Comparison of ENCODE assay signal across 8 mouse cellular contexts in genomic region chr13:117024127-117024915, GRCm38 (mm10). TPM values are rescaled to one million over a fixed set of nuclear protein-coding genes. Genes with fewer than 3 reads are reported as not detected.
DNase-seq lines count a peak whose midpoint lies in the region; ATAC-seq and TF ChIP-seq lines count a peak whose summit lies in the region.

No protein-coding gene starts in this region.

- peak overlapping the region; percentile 76 for H3K4me3 ChIP-seq in forebrain, embryonic 12.5 days (replicated peaks)
- peak overlapping the region; percentile 84 for H3K4me3 ChIP-seq in lung, adult 2 months (replicated peaks; ENCODE audit: extremely low read depth, low read depth, low read length)
- H3K4me3 ChIP-seq in neural tube, embryonic 15.5 days (replicated peaks), result peak overlapping the region; percentile 94

- peaks cover 12% of the 10 kb centered on the region for H3K4me1 ChIP-seq in forebrain, embryonic 12.5 days
- no peaks in the 10 kb centered on the region for H3K4me1 ChIP-seq in lung, adult 2 months (ENCODE audit: control insufficient read depth, insufficient read depth, low read length)
- H3K4me1 ChIP-seq in neural tube, embryonic 15.5 days, result peaks cover 31% of the 10 kb centered on the region

- H3K27me3 ChIP-seq in forebrain, embryonic 12.5 days, result peaks cover 11% of the 10 kb centered on the region; the same call in 1 of the 2 replicates
- no peaks in the 10 kb centered on the region for H3K27me3 ChIP-seq in neural tube, embryonic 15.5 days (replicated peaks)

- intact Hi-C loops in heart, postnatal 25 days (cut with DNase I), result no loop called here

- peak overlapping the region; percentile 91 for H3K27ac ChIP-seq in forebrain, embryonic 12.5 days
- peak overlapping the region; percentile 95 for H3K27ac ChIP-seq in neural tube, embryonic 15.5 days (replicated peaks)

- under 1% methylated on average over 60 of the region's 64 CpGs for WGBS in forebrain, embryonic 12.5 days
- WGBS in lung, adult 2 months, result under 1% methylated on average over 64 of the region's 64 CpGs
- WGBS in neural tube, embryonic 15.5 days, result under 1% methylated on average over 63 of the region's 64 CpGs

- no peak for TF ChIP-seq POLR2A in lung, adult 2 months (IDR thresholded peaks at IDR 0.05; ENCODE audit: borderline replicate concordance, extremely low read depth, low read depth, low read length)

- H3K4me2 ChIP-seq in forebrain, embryonic 12.5 days, result peak overlapping the region; percentile 74
- H3K4me2 ChIP-seq in neural tube, embryonic 15.5 days, result peak overlapping the region; percentile 60

- no peaks in the 10 kb centered on the region for H3K9me3 ChIP-seq in forebrain, embryonic 12.5 days
- no peaks in the 10 kb centered on the region for H3K9me3 ChIP-seq in neural tube, embryonic 15.5 days (replicated peaks)

- H3K9ac ChIP-seq in forebrain, embryonic 12.5 days, result peak overlapping the region; percentile 89
- peak overlapping the region; percentile 97 for H3K9ac ChIP-seq in neural tube, embryonic 15.5 days (replicated peaks)

- ATAC-seq in forebrain, embryonic 12.5 days (ENCODE audit: low FRiP score), result peak; percentile 87
- ATAC-seq in neural tube, embryonic 15.5 days (ENCODE audit: low FRiP score), result peak; percentile 79

- peak; percentile 92 for DNase-seq in CD4-positive helper T cell, adult 2 months (ENCODE audit: low read depth, low spot score)
- peak; percentile 82 for DNase-seq in brain, adult 2 months (ENCODE audit: low read depth, low spot score)
- DNase-seq in heart, postnatal 25 days (ENCODE audit: low spot score), result peak; percentile 34
- DNase-seq in layer of hippocampus, adult 18-20 months (ENCODE audit: low spot score in 2 of 2), result peak; percentile 24 to 54
- DNase-seq in lung, adult 2 months, result peak; percentile 72
- DNase-seq in testis, postnatal 10 days (ENCODE audit: low spot score), result peak; percentile 77

- no peak for TF ChIP-seq CTCF in lung, adult 2 months (IDR thresholded peaks at IDR 0.05; ENCODE audit: insufficient read depth, low read length)

- H3K36me3 ChIP-seq in forebrain, embryonic 12.5 days (replicated peaks), result no peaks in the 10 kb centered on the region
- H3K36me3 ChIP-seq in neural tube, embryonic 15.5 days, result no peaks in the 10 kb centered on the region

RNA-seq across cellular contexts. Expression of gene Parp8, which starts 1.0 kb away (rescaled TPM):
- polyA plus RNA-seq in forebrain, embryonic 12.5 days (2016; fragmentation: Nextera tagmentation; extraction: Ambion mirVana), result 14.7 and 17.7 TPM in 2 replicates
- 10 to 100 TPM in 1 of 2 experiments, 1 to 10 TPM in 1; 8.7 to 10.3 TPM for total RNA-seq in heart, postnatal 25 days (2021)
- total RNA-seq in layer of hippocampus, adult 18-20 months (2021), result 10 to 100 TPM; 27.7 to 35.3 TPM
- polyA plus RNA-seq in lung, adult 2 months (2012; rRNA removed), result 6.6 and 9.6 TPM in 2 replicates
- 30.3 and 39.9 TPM in 2 replicates for polyA plus RNA-seq in neural tube, embryonic 15.5 days (2015; fragmentation: Nextera tagmentation; extraction: Ambion mirVana)

Comparison
In these comparisons a context has a peak if more than half of its experiments do, and no peak if none do; other contexts are left out.
1. Peak in every context shown above with its lines: DNase-seq, ATAC-seq, H3K4me3 ChIP-seq and H3K27ac ChIP-seq.
2. DNase-seq: peak in every context shown above with its lines; median percentile 92 in CD4-positive helper T cell, adult 2 months; 82 in brain, adult 2 months; 77 in testis, postnatal 10 days; 72 in lung, adult 2 months; 39 in layer of hippocampus, adult 18-20 months; 34 in heart, postnatal 25 days.